8 mouse cellular contexts compared by ENCODE assay signal in genomic region chr15:78851505-78852153, GRCm38 (mm10). TPM values are rescaled to one million over a fixed set of nuclear protein-coding genes. Genes with fewer than 3 reads are reported as not detected.
A peak's percentile ranks its signal among the peaks of the same experiment; 100 is the strongest.
DNase-seq lines count a peak whose midpoint lies in the region; ATAC-seq lines count a peak whose summit lies in the region.

No protein-coding gene starts in this region.

- no peaks in the 10 kb centered on the region for H3K36me3 ChIP-seq in hindbrain, embryonic 13.5 days

- no peak overlapping the region for H3K4me3 ChIP-seq in hindbrain, embryonic 13.5 days

- H3K9ac ChIP-seq in hindbrain, embryonic 13.5 days, result no peak overlapping the region

- ATAC-seq in hindbrain, embryonic 13.5 days (ENCODE audit: low FRiP score), result peak; percentile 85

- peak; percentile 95 for DNase-seq in MN1 (ENCODE audit: low spot score)
- DNase-seq in cerebellum, adult 9-11 months, result peak; percentile 88
- DNase-seq in frontal cortex, postnatal 14 days (ENCODE audit: low spot score in 2 of 2), result peak; percentile 73 to 87
- peak; percentile 84 to 92 for DNase-seq in layer of hippocampus, postnatal 14 days (ENCODE audit: low spot score in 2 of 2)
- DNase-seq in lung, postnatal 10 days, result peak; percentile 96
- peak; percentile 88 for DNase-seq in ovary, postnatal 36 days (ENCODE audit: low spot score)
- DNase-seq in thymus, postnatal 14 days, result peak; percentile 91

- H3K4me1 ChIP-seq in hindbrain, embryonic 13.5 days (replicated peaks), result peaks cover 12% of the 10 kb centered on the region

- H3K4me2 ChIP-seq in hindbrain, embryonic 13.5 days, result no peak overlapping the region

- H3K27ac ChIP-seq in hindbrain, embryonic 13.5 days, result no peak overlapping the region

- H3K9me3 ChIP-seq in hindbrain, embryonic 13.5 days, result no peaks in the 10 kb centered on the region

- WGBS in hindbrain, embryonic 13.5 days, result 19% methylated on average over 13 of the region's 13 CpGs

- H3K27me3 ChIP-seq in hindbrain, embryonic 13.5 days, result peaks cover 16% of the 10 kb centered on the region; the same call in 1 of the 2 replicates

RNA-seq across cellular contexts. Expression of gene Lgals2, which starts 3.7 kb away (rescaled TPM):
- not detected in 2 replicates for polyA plus RNA-seq in hindbrain, embryonic 13.5 days (2015; fragmentation: Nextera tagmentation; extraction: Ambion mirVana)
- not detected for total RNA-seq in layer of hippocampus, postnatal 14 days (2021)

RNA-seq across cellular contexts. Expression of gene Cdc42ep1, which starts 9.2 kb away (rescaled TPM):
- polyA plus RNA-seq in hindbrain, embryonic 13.5 days (2015; fragmentation: Nextera tagmentation; extraction: Ambion mirVana), result 9.5 and 11.0 TPM in 2 replicates
- 10 to 100 TPM in 1 of 2 experiments, 1 to 10 TPM in 1; 9.9 to 10.5 TPM for total RNA-seq in layer of hippocampus, postnatal 14 days (2021)

RNA-seq across cellular contexts. Expression of gene Gga1, which starts 25.4 kb away (rescaled TPM):
- 49.9 and 50.6 TPM in 2 replicates for polyA plus RNA-seq in hindbrain, embryonic 13.5 days (2015; fragmentation: Nextera tagmentation; extraction: Ambion mirVana)
- total RNA-seq in layer of hippocampus, postnatal 14 days (2021), result 10 to 100 TPM; 51.3 to 52.4 TPM

RNA-seq across cellular contexts. Expression of gene Gm49510, which starts 47.8 kb away (rescaled TPM):
- not detected in 2 replicates for polyA plus RNA-seq in hindbrain, embryonic 13.5 days (2015; fragmentation: Nextera tagmentation; extraction: Ambion mirVana)
- total RNA-seq in layer of hippocampus, postnatal 14 days (2021), result under 1 TPM in 1 of 2 experiments, not detected in 1; 0.25 TPM

RNA-seq across cellular contexts. Expression of gene Sh3bp1, which starts 47.9 kb away (rescaled TPM):
- 3.8 and 4.5 TPM in 2 replicates for polyA plus RNA-seq in hindbrain, embryonic 13.5 days (2015; fragmentation: Nextera tagmentation; extraction: Ambion mirVana)
- total RNA-seq in layer of hippocampus, postnatal 14 days (2021), result 10 to 100 TPM; 16.1 to 16.8 TPM
